ENCODE assay signal across 8 mouse cellular contexts in genomic region chr1:152622765-152623211, GRCm38 (mm10).
DNase-seq lines count a peak whose midpoint lies in the region; ATAC-seq and TF ChIP-seq lines count a peak whose summit lies in the region.

No protein-coding gene starts in this region.

- 80% methylated on average over 9 of the region's 9 CpGs for WGBS in cerebellum, adult 2 months
- WGBS in embryonic facial prominence, embryonic 15.5 days: 44% methylated on average over 9 of the region's 9 CpGs
- WGBS in intestine, embryonic 15.5 days: 61% methylated on average over 9 of the region's 9 CpGs
- 58% methylated on average over 9 of the region's 9 CpGs for WGBS in liver, postnatal 0 days (ENCODE audit: insufficient replicate concordance)

- no peak for TF ChIP-seq EP300 in liver, postnatal 0 days (IDR thresholded peaks at IDR 0.05; ENCODE audit: low read depth)

- DNase-seq in cerebellum, adult 2 months: no peak
- DNase-seq in cerebellum, postnatal 4 days (ENCODE audit: low spot score in 2 of 2): no peak
- DNase-seq in liver, postnatal 0 days: no peak
- no peak for DNase-seq in urinary bladder, postnatal 4 days (ENCODE audit: low spot score in 2 of 2)
- DNase-seq in cerebellum, postnatal 14 days: no peak

- no peak overlapping the region for H3K27ac ChIP-seq in cerebellum, adult 2 months (ENCODE audit: insufficient read depth, low read length)
- H3K27ac ChIP-seq in embryonic facial prominence, embryonic 15.5 days (replicated peaks): no peak overlapping the region
- H3K27ac ChIP-seq in intestine, embryonic 15.5 days: no peak overlapping the region
- H3K27ac ChIP-seq in liver, postnatal 0 days (ENCODE audit: low read depth): peak overlapping the region; percentile 53

- H3K4me3 ChIP-seq in cerebellum, adult 2 months (replicated peaks; ENCODE audit: insufficient read depth, low read depth, low read length): peak overlapping the region; percentile 13
- H3K4me3 ChIP-seq in embryonic facial prominence, embryonic 15.5 days (replicated peaks): peak overlapping the region; percentile 70
- peak overlapping the region; percentile 57 for H3K4me3 ChIP-seq in intestine, embryonic 15.5 days (replicated peaks)
- no peak overlapping the region for H3K4me3 ChIP-seq in liver, postnatal 0 days (ENCODE audit: low read depth, low read length)

- peaks cover 4% of the 10 kb centered on the region; the same call in 1 of the 2 replicates for H3K9me3 ChIP-seq in embryonic facial prominence, embryonic 15.5 days (replicated peaks)
- H3K9me3 ChIP-seq in intestine, embryonic 15.5 days: no peaks in the 10 kb centered on the region
- no peaks in the 10 kb centered on the region; the same call in 1 of the 2 replicates for H3K9me3 ChIP-seq in liver, postnatal 0 days (ENCODE audit: low read length)

- H3K9ac ChIP-seq in embryonic facial prominence, embryonic 15.5 days: no peak overlapping the region
- 0 out of 2 replicates have a peak overlapping the region, but pooled peaks have one; percentile 8 for H3K9ac ChIP-seq in intestine, embryonic 15.5 days
- 0 out of 2 replicates have a peak overlapping the region, but pooled peaks have one; percentile 7 for H3K9ac ChIP-seq in liver, postnatal 0 days (replicated peaks)

- no peaks in the 10 kb centered on the region; the same call in 1 of the 2 replicates for H3K36me3 ChIP-seq in embryonic facial prominence, embryonic 15.5 days
- no peaks in the 10 kb centered on the region for H3K36me3 ChIP-seq in intestine, embryonic 15.5 days
- H3K36me3 ChIP-seq in liver, postnatal 0 days (replicated peaks; ENCODE audit: insufficient read depth, low read length): no peaks in the 10 kb centered on the region

- H3K4me1 ChIP-seq in cerebellum, adult 2 months (ENCODE audit: control insufficient read depth, insufficient read depth, low read length): no peaks in the 10 kb centered on the region
- H3K4me1 ChIP-seq in embryonic facial prominence, embryonic 15.5 days: peaks cover 22% of the 10 kb centered on the region
- H3K4me1 ChIP-seq in intestine, embryonic 15.5 days (replicated peaks): peaks cover 36% of the 10 kb centered on the region
- peaks cover 27% of the 10 kb centered on the region for H3K4me1 ChIP-seq in liver, postnatal 0 days (ENCODE audit: insufficient read depth)

- TF ChIP-seq POLR2A in cerebellum, adult 2 months (IDR thresholded peaks at IDR 0.05; ENCODE audit: borderline replicate concordance, insufficient read depth, low read length): no peak

- peak overlapping the region; percentile 75 for H3K4me2 ChIP-seq in embryonic facial prominence, embryonic 15.5 days (replicated peaks)
- H3K4me2 ChIP-seq in intestine, embryonic 15.5 days (replicated peaks): peak overlapping the region; percentile 79
- peak overlapping the region; percentile 78 for H3K4me2 ChIP-seq in liver, postnatal 0 days (ENCODE audit: low read depth, low read length)

- no peak for TF ChIP-seq CTCF in cerebellum, adult 2 months (IDR thresholded peaks at IDR 0.05; ENCODE audit: borderline replicate concordance, insufficient read depth, low read depth, low read length)
- no peak; the same call in 1 of the 2 replicates for TF ChIP-seq CTCF in liver, postnatal 0 days (IDR thresholded peaks at IDR 0.05; ENCODE audit: low read depth)

- no peaks in the 10 kb centered on the region; the same call in 1 of the 2 replicates for H3K27me3 ChIP-seq in cerebellum, adult 2 months (ENCODE audit: control insufficient read depth, insufficient read depth, low read length)
- H3K27me3 ChIP-seq in embryonic facial prominence, embryonic 15.5 days: 0 out of 2 replicates have a peak, but pooled peaks cover 5% of the 10 kb centered on the region
- H3K27me3 ChIP-seq in intestine, embryonic 15.5 days (replicated peaks): no peaks in the 10 kb centered on the region
- H3K27me3 ChIP-seq in liver, postnatal 0 days (ENCODE audit: insufficient read depth, low read length): peaks cover 14% of the 10 kb centered on the region

- no peak for ATAC-seq in embryonic facial prominence, embryonic 15.5 days (ENCODE audit: insufficient number of reproducible peaks, low FRiP score, low TSS enrichment, low read depth)
- no peak for ATAC-seq in intestine, embryonic 15.5 days
- 0 out of 2 replicates have a peak, but pooled peaks have one; percentile 1 for ATAC-seq in liver, postnatal 0 days
- no peak for ATAC-seq in CD4-positive, CD25-positive, alpha-beta regulatory T cell, adult 4 months
